In the genomic region with DNA sequence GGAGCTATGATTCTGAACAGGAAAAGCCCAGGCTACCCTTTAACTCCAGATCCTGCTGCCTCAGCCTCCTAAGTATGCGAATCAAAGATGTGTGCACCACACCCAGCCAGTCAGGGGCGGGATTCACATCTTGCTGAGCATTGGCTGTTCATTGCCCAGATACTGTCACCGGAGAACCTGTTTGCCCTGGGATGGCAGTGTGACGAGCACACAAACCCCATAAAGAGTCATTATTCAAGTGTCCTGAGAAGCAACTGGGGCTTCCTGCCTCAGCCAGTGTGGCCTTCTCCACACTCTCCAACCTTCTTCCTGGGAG, we compare ENCODE assay signal across 15 mouse cellular contexts. TPM values are rescaled to one million over a fixed set of nuclear protein-coding genes. Genes with fewer than 3 reads are reported as not detected.
A peak's percentile ranks its signal among the peaks of the same experiment; 100 is the strongest.
DNase-seq lines count a peak whose midpoint lies in the region; ATAC-seq and TF ChIP-seq lines count a peak whose summit lies in the region.
"Had no signal": no experiment of that assay in that cellular context is flagged by ENCODE, and none has a peak within 500 bp of the region (broad histone marks: within the 10 kb centered on the region; RNA-seq: fewer than 3 reads in every experiment).

No protein-coding gene starts in this region.

- no peak for ATAC-seq in heart, embryonic 11.5 days (replicated peaks; ENCODE audit: insufficient number of reproducible peaks, low FRiP score, low TSS enrichment)
- ATAC-seq in intestine, embryonic 16.5 days: no peak
- ATAC-seq in intestine, embryonic 15.5 days: no peak
- ATAC-seq in CD4-positive, CD25-positive, alpha-beta regulatory T cell, adult 4 months: no peak

- no peaks in the 10 kb centered on the region for H3K27me3 ChIP-seq in heart, embryonic 11.5 days (ENCODE audit: control insufficient read depth, insufficient read depth, low read length)
- H3K27me3 ChIP-seq in intestine, embryonic 16.5 days (replicated peaks; ENCODE audit: control insufficient read depth, insufficient read depth, low read length): no peaks in the 10 kb centered on the region
- H3K27me3 ChIP-seq in intestine, embryonic 15.5 days (replicated peaks): no peaks in the 10 kb centered on the region
- H3K27me3 ChIP-seq in E14TG2a.4 (ENCODE audit: insufficient read depth, low read length): no peaks in the 10 kb centered on the region

- H3K9me3 ChIP-seq in heart, embryonic 11.5 days (replicated peaks; ENCODE audit: control insufficient read depth, low read length): no peaks in the 10 kb centered on the region
- peaks cover 3% of the 10 kb centered on the region; the same call in 1 of the 2 replicates for H3K9me3 ChIP-seq in intestine, embryonic 16.5 days (ENCODE audit: control insufficient read depth, low read length)
- H3K9me3 ChIP-seq in intestine, embryonic 15.5 days: no peaks in the 10 kb centered on the region
- H3K9me3 ChIP-seq in E14TG2a.4 (ENCODE audit: low read length): no peaks in the 10 kb centered on the region

- WGBS in heart, embryonic 11.5 days (ENCODE audit: insufficient replicate concordance): 51% methylated on average over 4 of the region's 4 CpGs
- 35% methylated on average over 4 of the region's 4 CpGs for WGBS in intestine, embryonic 16.5 days
- WGBS in intestine, embryonic 15.5 days: 32% methylated on average over 4 of the region's 4 CpGs

- no peak overlapping the region for H3K4me2 ChIP-seq in heart, embryonic 11.5 days
- peak overlapping the region; percentile 10; the same call in 1 of the 2 replicates for H3K4me2 ChIP-seq in intestine, embryonic 16.5 days (ENCODE audit: low read depth, low read length)
- H3K4me2 ChIP-seq in intestine, embryonic 15.5 days (replicated peaks): no peak overlapping the region; the same call in 1 of the 2 replicates

- H3K9ac ChIP-seq in heart, embryonic 11.5 days (ENCODE audit: low read depth, low read length): no peak overlapping the region
- peak overlapping the region; percentile 19; the same call in 1 of the 2 replicates for H3K9ac ChIP-seq in intestine, embryonic 16.5 days (ENCODE audit: low read depth, low read length)
- H3K9ac ChIP-seq in intestine, embryonic 15.5 days: no peak overlapping the region

- 0 out of 2 replicates have a peak overlapping the region, but pooled peaks have one; percentile 22 for H3K27ac ChIP-seq in heart, embryonic 11.5 days (ENCODE audit: low read depth, low read length)
- H3K27ac ChIP-seq in intestine, embryonic 16.5 days (ENCODE audit: low read length): no peak overlapping the region
- no peak overlapping the region for H3K27ac ChIP-seq in intestine, embryonic 15.5 days

- peaks cover 8% of the 10 kb centered on the region; the same call in 1 of the 2 replicates for H3K4me1 ChIP-seq in heart, embryonic 11.5 days (ENCODE audit: control insufficient read depth, insufficient read depth, low read length)
- no peaks in the 10 kb centered on the region for H3K4me1 ChIP-seq in intestine, embryonic 16.5 days (ENCODE audit: control insufficient read depth, insufficient read depth, low read length)
- H3K4me1 ChIP-seq in intestine, embryonic 15.5 days (replicated peaks): no peaks in the 10 kb centered on the region
- H3K4me1 ChIP-seq in E14TG2a.4 (replicated peaks; ENCODE audit: low read depth, low read length): peaks cover 50% of the 10 kb centered on the region

- no peak overlapping the region for H3K4me3 ChIP-seq in heart, embryonic 11.5 days (ENCODE audit: low read depth, low read length)
- no peak overlapping the region for H3K4me3 ChIP-seq in intestine, embryonic 16.5 days (ENCODE audit: low read length)
- H3K4me3 ChIP-seq in intestine, embryonic 15.5 days (replicated peaks): no peak overlapping the region
- H3K4me3 ChIP-seq in E14TG2a.4 (replicated peaks; ENCODE audit: low read length): peak overlapping the region; percentile 72
- H3K4me3 ChIP-seq: megakaryocyte, embryonic 14.5 days had no signal

- H3K36me3 ChIP-seq in heart, embryonic 11.5 days (ENCODE audit: control insufficient read depth, insufficient read depth, low read length): no peaks in the 10 kb centered on the region
- no peaks in the 10 kb centered on the region for H3K36me3 ChIP-seq in intestine, embryonic 16.5 days (ENCODE audit: control insufficient read depth, insufficient read depth, low read length)
- H3K36me3 ChIP-seq in intestine, embryonic 15.5 days: no peaks in the 10 kb centered on the region; the same call in 1 of the 2 replicates
- no peaks in the 10 kb centered on the region for H3K36me3 ChIP-seq in E14TG2a.4 (ENCODE audit: insufficient read depth, low read length)

- DNase-seq in heart, adult 18-20 months: no peak
- peak; percentile 79 for DNase-seq in ES-CJ7 (ENCODE audit: low read depth, low spot score)
- DNase-seq: adrenal gland, adult 8-10 months; cerebellum, adult 9-10 months; kidney, adult 9 months; liver; lung, adult 2 months; right cerebral cortex, postnatal 25 days; thymus, adult 2 months had no signal

- no peak for TF ChIP-seq CTCF in E14TG2a.4 (conservative IDR thresholded peaks at IDR 0.05; ENCODE audit: low read length)

RNA-seq across cellular contexts. Expression of gene Myl2, which starts 11.1 kb away (rescaled TPM):
- polyA plus RNA-seq in heart, embryonic 11.5 days (2014; fragmentation: Nextera tagmentation; extraction: Ambion mirVana): 6,790 and 6,847 TPM in 2 replicates
- over 10,000 TPM; 22,032 to 23,824 TPM for total RNA-seq in heart, adult 18-20 months (2021)
- polyA plus RNA-seq in intestine, embryonic 16.5 days (2015; fragmentation: Nextera tagmentation; extraction: Ambion mirVana): 0.87 and 1.9 TPM in 2 replicates
- polyA plus RNA-seq in intestine, embryonic 15.5 days (2015; fragmentation: Nextera tagmentation; extraction: Ambion mirVana): 0.45 and 0.62 TPM in 2 replicates
- not detected for polyA plus RNA-seq in CD4-positive, CD25-positive, alpha-beta regulatory T cell, adult 4 months (2017; shearing (Covaris generic))
- total RNA-seq: adrenal gland, adult 8-10 months had no signal

RNA-seq across cellular contexts. Expression of gene Ccdc63, which starts 28.7 kb away (rescaled TPM):
- polyA plus RNA-seq in heart, embryonic 11.5 days (2014; fragmentation: Nextera tagmentation; extraction: Ambion mirVana): 0.47 and 0.51 TPM in 2 replicates
- total RNA-seq in heart, adult 18-20 months (2021): not detected
- polyA plus RNA-seq in intestine, embryonic 16.5 days (2015; fragmentation: Nextera tagmentation; extraction: Ambion mirVana): not detected in 2 replicates
- polyA plus RNA-seq in intestine, embryonic 15.5 days (2015; fragmentation: Nextera tagmentation; extraction: Ambion mirVana): not detected in 2 replicates
- under 1 TPM in 1 of 2 experiments, not detected in 1; 0.75 TPM for polyA plus RNA-seq in CD4-positive, CD25-positive, alpha-beta regulatory T cell, adult 4 months (2017; shearing (Covaris generic))

RNA-seq across cellular contexts. Expression of gene Ppp1cc, which starts 46.2 kb away (rescaled TPM):
- 216 and 225 TPM in 2 replicates for polyA plus RNA-seq in heart, embryonic 11.5 days (2014; fragmentation: Nextera tagmentation; extraction: Ambion mirVana)
- 100 to 1,000 TPM; 105 to 113 TPM for total RNA-seq in heart, adult 18-20 months (2021)
- polyA plus RNA-seq in intestine, embryonic 16.5 days (2015; fragmentation: Nextera tagmentation; extraction: Ambion mirVana): 213 and 215 TPM in 2 replicates
- polyA plus RNA-seq in intestine, embryonic 15.5 days (2015; fragmentation: Nextera tagmentation; extraction: Ambion mirVana): 240 and 244 TPM in 2 replicates
- 10 to 100 TPM; 34.6 to 82.0 TPM for polyA plus RNA-seq in CD4-positive, CD25-positive, alpha-beta regulatory T cell, adult 4 months (2017; shearing (Covaris generic))

Comparison
In these comparisons a context has a peak if more than half of its experiments do, and no peak if none do; other contexts are left out.
1. RNA of gene Myl2, which starts 11.1 kb away (polyA plus RNA-seq): 6,790 to 6,847 TPM in heart, embryonic 11.5 days; 0.87 to 1.9 TPM in intestine, embryonic 16.5 days, 0.45 to 0.62 TPM in intestine, embryonic 15.5 days and not detected in CD4-positive, CD25-positive, alpha-beta regulatory T cell, adult 4 months; every median in the first group is over 1,000 times any median in the second.